Mouse (Mus musculus) CD8-positive naive resting alpha-beta T cell, adult 57 days (primary cell): Measurements from ENCODE around the gene Srpx2. TPM values are rescaled to one million over a fixed set of nuclear protein-coding genes. Genes with fewer than 3 reads are reported as not detected.

Experiments used
- total RNA-seq: library from RNA; stranded (reverse); gene quantifications from one replicate; pipeline ENCODE4 v1.2.4, GENCODE M21; 2023

The Srpx2 gene
- total RNA-seq = not detected

GRCm38 (mm10) chrX:133908261-133908660 lies at the start of gene Srpx2:
TSS of gene Srpx2 (plus strand) at chrX:133908426.

GRCm38 (mm10) chrX:133898014-133898542 lies 10.1 kb upstream of the Srpx2 start, which contains the start of gene Tspan6:
TSS of gene Tspan6 (minus strand) at chrX:133898429.

GRCm38 (mm10) chrX:133981231-133982002 lies 73.2 kb downstream of the Srpx2 start, which contains the start of gene Sytl4:
TSS of gene Sytl4 (minus strand) at chrX:133981812.

Other genes starting within 250 kb of the Srpx2 start
- gene Pcdh19, start 219.4 kb upstream of the Srpx2 start, total RNA-seq = not detected
- not detected for gene Tnmd, start 57.4 kb upstream of the Srpx2 start, total RNA-seq
- gene Tspan6, start 10.0 kb upstream of the Srpx2 start, total RNA-seq = 2.1 TPM
- gene Sytl4, start 73.4 kb downstream of the Srpx2 start, total RNA-seq = not detected
- 48.0 TPM for gene Cstf2, start 150.8 kb downstream of the Srpx2 start, total RNA-seq